Mouse (Mus musculus) forebrain, embryonic 11.5 days (tissue): ENCODE data around the gene Glb1. TPM values are rescaled to one million over a fixed set of nuclear protein-coding genes. Genes with fewer than 3 reads are reported as not detected.

Experiments used
- ATAC-seq: fragments of 200-750 bp; cut with Nextera tagmentation; replicated peaks from 2 replicates; pipeline ENCODE4 v1.8.0; 2017; ENCODE audit warnings: moderate TSS enrichment; ENCODE audit not compliant: low FRiP score
- DNase-seq: peaks from one replicate; pipeline ENCODE4 v3.0.0-alpha.2; 2017; ENCODE audit warnings: low spot score
- H3K27ac ChIP-seq: fragments of 300-500 bp; sonication (generic); 2 replicates; pipeline ENCODE4 v1.5.1; 2014; ENCODE audit warnings: low read depth, low read length
- H3K27me3 ChIP-seq: fragments of 300-500 bp; sonication (generic); 2 replicates; pipeline ENCODE4 v1.6.1; 2014; ENCODE audit warnings: mild to moderate bottlenecking, low read length, mixed read lengths; ENCODE audit not compliant: control insufficient read depth, insufficient read depth
- H3K36me3 ChIP-seq: fragments of 300-500 bp; sonication (generic); 2 replicates; pipeline ENCODE4 v1.6.1; 2014; ENCODE audit warnings: mild to moderate bottlenecking, low read length, moderate library complexity, mixed read lengths; ENCODE audit not compliant: control insufficient read depth, insufficient read depth
- H3K4me1 ChIP-seq: fragments of 300-500 bp; sonication (generic); replicated peaks from 2 replicates; pipeline ENCODE4 v1.6.1; 2014; ENCODE audit warnings: low read length, mixed read lengths; ENCODE audit not compliant: control insufficient read depth, insufficient read depth
- H3K4me2 ChIP-seq: fragments of 300-500 bp; sonication (generic); 2 replicates; pipeline ENCODE4 v1.6.1; 2014; ENCODE audit warnings: low read depth, mild to moderate bottlenecking, low read length, moderate library complexity, mixed read lengths; ENCODE audit not compliant: severe bottlenecking
- H3K4me3 ChIP-seq: fragments of 300-500 bp; sonication (generic); 2 replicates; pipeline ENCODE4 v1.5.1; 2014; ENCODE audit warnings: low read depth, low read length
- H3K9ac ChIP-seq: fragments of 300-500 bp; sonication (generic); 2 replicates; pipeline ENCODE4 v1.6.1; 2014; ENCODE audit warnings: low read length
- H3K9me3 ChIP-seq: fragments of 300-500 bp; sonication (generic); 2 replicates; pipeline ENCODE4 v1.6.1; 2016; ENCODE audit warnings: low read length, mixed read lengths; ENCODE audit not compliant: control insufficient read depth
- WGBS: fragments of 180-500 bp; shearing (Covaris S2); extraction: QIAGEN DNeasy Blood & Tissue Kit; methylation state at CpG from one replicate; pipeline ENCODE4 v1.1.7; 2014; 5-methylcytosine and 5-hydroxymethylcytosine counted together
- polyA plus RNA-seq: library from polyadenylated mRNA; unstranded; fragments of >200 nt; fragmentation: Nextera tagmentation; extraction: Ambion mirVana; gene quantifications from 2 replicates; pipeline ENCODE4 v1.2.1, GENCODE M21; 2014

The Glb1 gene
- polyA plus RNA-seq, 1 experiment from 2014 or later: 21.6 TPM

DNA sequence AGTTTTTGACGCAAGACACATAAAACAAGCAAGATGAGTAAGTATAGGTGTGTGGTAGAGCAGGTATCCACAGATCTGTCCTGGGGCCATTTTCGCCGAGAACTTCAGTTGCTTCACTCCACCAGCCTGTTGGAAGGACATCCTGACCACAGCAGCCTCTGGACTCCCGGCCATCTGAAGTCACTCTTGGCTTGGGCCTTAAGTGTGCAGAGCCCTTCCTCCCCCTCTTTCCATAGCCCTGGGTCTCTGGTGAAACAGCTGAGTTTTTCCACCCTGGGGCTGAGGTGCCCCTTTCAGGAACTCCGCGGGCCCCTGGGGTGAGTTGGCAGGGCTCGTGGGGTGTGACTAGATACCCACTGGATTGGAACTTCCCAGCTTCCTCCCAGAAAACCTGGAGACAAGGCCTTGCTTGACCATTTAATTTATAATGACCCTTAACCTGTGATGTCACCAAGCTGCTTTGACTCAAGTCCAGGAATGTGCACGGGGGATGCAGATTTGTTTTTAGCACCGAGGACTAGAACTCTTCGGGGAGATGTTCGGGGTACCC, 9.5 kb downstream of the Glb1 start:
- DNase-seq (no peak), ATAC-seq (no peak)
- Histone ChIP-seq H3K9ac (no peak overlapping the region), H3K4me1 (no peaks in the 10 kb centered on the region), H3K4me2 (no peak overlapping the region), H3K4me3 (no peak overlapping the region), H3K9me3 (no peaks in the 10 kb centered on the region), H3K36me3 (peaks cover 3% of the 10 kb centered on the region), H3K27ac (no peak overlapping the region), H3K27me3 (no peaks in the 10 kb centered on the region)
- WGBS: 97% methylated on average over 11 of the region's 11 CpGs

GRCm38 (mm10) chr9:114411295-114411694, 10.4 kb downstream of the Glb1 start:
- ATAC-seq: no peak
- Histone ChIP-seq H3K4me1 (no peaks in the 10 kb centered on the region), H3K9ac (no peak overlapping the region), H3K27ac (no peak overlapping the region), H3K36me3 (no peaks in the 10 kb centered on the region; the same call in none of the 2 replicates), H3K9me3 (no peaks in the 10 kb centered on the region), H3K4me3 (no peak overlapping the region), H3K27me3 (no peaks in the 10 kb centered on the region), H3K4me2 (no peak overlapping the region)
- 87% methylated on average over 5 of the region's 5 CpGs for WGBS
- DNase-seq: no peak

GRCm38 (mm10) chr9:114412406-114412805, 11.5 kb downstream of the Glb1 start:
- Histone ChIP-seq H3K36me3 (no peaks in the 10 kb centered on the region; the same call in 1 of the 2 replicates), H3K4me1 (no peaks in the 10 kb centered on the region), H3K4me3 (no peak overlapping the region), H3K9me3 (no peaks in the 10 kb centered on the region), H3K27me3 (no peaks in the 10 kb centered on the region), H3K4me2 (no peak overlapping the region), H3K9ac (no peak overlapping the region), H3K27ac (no peak overlapping the region)
- WGBS: 96% methylated on average over 9 of the region's 9 CpGs
- DNase-seq: no peak
- ATAC-seq: no peak

- Histone ChIP-seq H3K4me2 (no peak overlapping the region), H3K4me1 (no peaks in the 10 kb centered on the region), H3K27ac (no peak overlapping the region), H3K9ac (no peak overlapping the region), H3K27me3 (no peaks in the 10 kb centered on the region), H3K36me3 (no peaks in the 10 kb centered on the region; the same call in 1 of the 2 replicates), H3K9me3 (no peaks in the 10 kb centered on the region), H3K4me3 (no peak overlapping the region)
- WGBS: 89% methylated on average over 12 of the region's 12 CpGs
- DNase-seq (no peak), ATAC-seq (no peak)
Measured at GRCm38 (mm10) chr9:114413866-114414265, 13.0 kb downstream of the Glb1 start.

DNA sequence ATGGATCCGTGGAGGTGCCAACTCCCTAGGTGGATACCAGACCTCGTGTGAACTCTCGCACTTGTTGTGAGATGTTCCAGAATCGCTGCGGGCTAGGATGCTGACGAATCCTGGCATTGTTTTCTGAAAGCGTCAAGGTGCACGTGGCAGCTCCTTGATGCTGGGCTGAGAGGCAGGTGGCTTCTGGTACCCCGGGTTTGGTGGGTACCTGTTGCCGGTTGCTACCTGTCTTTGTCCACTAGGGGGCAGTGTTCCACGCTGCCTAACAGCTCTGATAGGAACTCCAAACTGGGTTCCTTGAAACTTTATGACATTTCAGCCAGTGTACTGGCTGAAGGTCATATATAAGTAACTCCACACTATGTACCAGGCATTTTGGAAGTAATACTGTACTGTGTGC, 14.8 kb downstream of the Glb1 start:
- DNase-seq (peak; percentile 80), ATAC-seq (peak; percentile 31)
- Histone ChIP-seq H3K4me2 (no peak overlapping the region), H3K27ac (no peak overlapping the region), H3K36me3 (no peaks in the 10 kb centered on the region), H3K27me3 (no peaks in the 10 kb centered on the region), H3K4me1 (no peaks in the 10 kb centered on the region), H3K9me3 (no peaks in the 10 kb centered on the region), H3K4me3 (no peak overlapping the region), H3K9ac (no peak overlapping the region)
- 26% methylated on average over 11 of the region's 11 CpGs for WGBS

- no peaks in the 10 kb centered on the region for H3K9me3 ChIP-seq
- H3K4me2 ChIP-seq: no peak overlapping the region
- H3K4me3 ChIP-seq: no peak overlapping the region
- no peaks in the 10 kb centered on the region for H3K4me1 ChIP-seq
- H3K27me3 ChIP-seq: no peaks in the 10 kb centered on the region
- 91% methylated on average over 21 of the region's 21 CpGs for WGBS
- ATAC-seq (no peak), DNase-seq (no peak)
- H3K27ac ChIP-seq: no peak overlapping the region
- no peak overlapping the region for H3K9ac ChIP-seq
- H3K36me3 ChIP-seq: no peaks in the 10 kb centered on the region
Measured at GRCm38 (mm10) chr9:114416646-114417517, 16.0 kb downstream of the Glb1 start.

DNA sequence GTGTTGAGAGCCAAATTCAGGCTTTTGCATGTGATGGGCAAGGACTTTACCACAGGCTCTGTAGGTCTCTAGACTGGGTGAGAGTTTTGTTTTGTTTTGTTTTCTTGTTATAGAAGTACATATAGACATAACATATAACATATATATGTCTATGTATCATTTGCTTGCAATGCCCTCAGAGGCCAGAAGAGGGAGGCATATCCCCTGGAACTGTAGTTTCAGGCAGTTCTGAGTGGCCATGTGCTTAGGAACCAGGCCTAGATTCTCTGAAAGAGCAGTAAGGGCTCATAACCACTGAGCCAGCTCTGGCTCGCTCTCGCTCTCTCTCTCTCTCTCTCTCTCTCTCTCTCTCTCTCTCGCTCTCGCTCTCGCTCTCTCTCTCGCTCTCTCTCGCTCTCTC, 17.3 kb downstream of the Glb1 start:
- Histone ChIP-seq H3K27me3 (no peaks in the 10 kb centered on the region), H3K27ac (no peak overlapping the region), H3K4me1 (no peaks in the 10 kb centered on the region), H3K4me2 (no peak overlapping the region), H3K36me3 (no peaks in the 10 kb centered on the region), H3K9ac (no peak overlapping the region), H3K4me3 (no peak overlapping the region), H3K9me3 (no peaks in the 10 kb centered on the region)
- ATAC-seq: no peak
- peak; percentile 63 for DNase-seq
- 84% methylated on average over 7 of the region's 7 CpGs for WGBS

GRCm38 (mm10) chr9:114420443-114420842, 19.6 kb downstream of the Glb1 start:
- no peaks in the 10 kb centered on the region for H3K27me3 ChIP-seq
- H3K4me3 ChIP-seq: no peak overlapping the region
- H3K9ac ChIP-seq: no peak overlapping the region
- 81% methylated on average over 8 of the region's 8 CpGs for WGBS
- no peak overlapping the region for H3K27ac ChIP-seq
- peaks cover under 1% of the 10 kb centered on the region; the same call in 1 of the 2 replicates for H3K9me3 ChIP-seq
- peaks cover under 1% of the 10 kb centered on the region; the same call in 1 of the 2 replicates for H3K36me3 ChIP-seq
- no peak overlapping the region for H3K4me2 ChIP-seq
- no peak for ATAC-seq
- DNase-seq: no peak
- no peaks in the 10 kb centered on the region for H3K4me1 ChIP-seq
